In genomic region chr5:25609911-25610310, GRCm38 (mm10) we compare ENCODE assay signal across 9 mouse cellular contexts.
DNase-seq lines count a peak whose midpoint lies in the region; ATAC-seq and TF ChIP-seq lines count a peak whose summit lies in the region.
"Had no signal": no experiment of that assay in that cellular context is flagged by ENCODE, and none has a peak within 500 bp of the region (broad histone marks: within the 10 kb centered on the region; RNA-seq: fewer than 3 reads in every experiment).

No protein-coding gene starts in this region.

- no peaks in the 10 kb centered on the region for H3K36me3 ChIP-seq in lung, postnatal 0 days (ENCODE audit: insufficient read depth, low read length)
- H3K36me3 ChIP-seq in forebrain, embryonic 14.5 days (ENCODE audit: control insufficient read depth, insufficient read depth, low read length), result no peaks in the 10 kb centered on the region

- no peaks in the 10 kb centered on the region for H3K9me3 ChIP-seq in lung, postnatal 0 days (ENCODE audit: low read length)
- no peaks in the 10 kb centered on the region for H3K9me3 ChIP-seq in forebrain, embryonic 14.5 days (replicated peaks; ENCODE audit: control insufficient read depth, low read length)

- ATAC-seq in lung, postnatal 0 days, result no peak
- peak; percentile 74 for ATAC-seq in forebrain, embryonic 14.5 days

- no peak overlapping the region for H3K4me3 ChIP-seq in lung, postnatal 0 days (ENCODE audit: low read depth, low read length)
- H3K4me3 ChIP-seq in forebrain, embryonic 14.5 days (ENCODE audit: low read depth, low read length), result no peak overlapping the region

- intact Hi-C loops in gastrocnemius, postnatal 36 days (cut with DNase I), result no loop called here

- peak; percentile 28 for DNase-seq in lung, postnatal 0 days (ENCODE audit: low spot score)
- no peak for DNase-seq in lung, postnatal 25 days (ENCODE audit: low spot score)
- peak; percentile 87 for DNase-seq in forebrain, embryonic 14.5 days (ENCODE audit: low spot score)
- DNase-seq in layer of hippocampus, postnatal 10 days (ENCODE audit: low spot score in 2 of 2), result peak; percentile 35 to 49
- peak; percentile 30 for DNase-seq in right cerebral cortex, postnatal 14 days
- no peak for DNase-seq in urinary bladder, postnatal 4 days (ENCODE audit: low spot score in 2 of 2)
- DNase-seq in gastrocnemius, postnatal 36 days, result no peak
- DNase-seq in T-cell, adult 2 months (ENCODE audit: low spot score), result no peak

- 19% methylated on average over 9 of the region's 9 CpGs for WGBS in lung, postnatal 0 days
- 9% methylated on average over 9 of the region's 9 CpGs for WGBS in forebrain, embryonic 14.5 days

- no peak for TF ChIP-seq CTCF in lung, postnatal 0 days (IDR thresholded peaks at IDR 0.05)

- H3K4me1 ChIP-seq in lung, postnatal 0 days (ENCODE audit: insufficient read depth, low read depth, low read length), result no peaks in the 10 kb centered on the region
- H3K4me1 ChIP-seq in forebrain, embryonic 14.5 days (ENCODE audit: control insufficient read depth, insufficient read depth, low read length), result peaks cover 8% of the 10 kb centered on the region; the same call in 1 of the 2 replicates

- H3K27me3 ChIP-seq in lung, postnatal 0 days (replicated peaks; ENCODE audit: insufficient read depth, low read length), result no peaks in the 10 kb centered on the region
- H3K27me3 ChIP-seq in forebrain, embryonic 14.5 days (replicated peaks; ENCODE audit: control insufficient read depth, insufficient read depth, low read length), result no peaks in the 10 kb centered on the region
- H3K27me3 ChIP-seq: CH12.LX had no signal

- H3K4me2 ChIP-seq in lung, postnatal 0 days (replicated peaks; ENCODE audit: low read depth, low read length), result no peak overlapping the region
- no peak overlapping the region for H3K4me2 ChIP-seq in forebrain, embryonic 14.5 days (ENCODE audit: low read length)

- no peak overlapping the region for H3K9ac ChIP-seq in lung, postnatal 0 days (replicated peaks; ENCODE audit: low read depth)
- no peak overlapping the region for H3K9ac ChIP-seq in forebrain, embryonic 14.5 days (ENCODE audit: low read length)

- TF ChIP-seq EP300 in lung, postnatal 0 days (IDR thresholded peaks at IDR 0.05), result no peak

- no peak overlapping the region for H3K27ac ChIP-seq in lung, postnatal 0 days (ENCODE audit: low read length)
- peak overlapping the region; percentile 29 for H3K27ac ChIP-seq in forebrain, embryonic 14.5 days (ENCODE audit: low read depth, low read length)

Comparison
In these comparisons a context has a peak if more than half of its experiments do, and no peak if none do; other contexts are left out.
1. DNase-seq: peak in lung, postnatal 0 days (single experiment), forebrain, embryonic 14.5 days (single experiment), layer of hippocampus, postnatal 10 days (2 of 2) and right cerebral cortex, postnatal 14 days (single experiment); none in lung, postnatal 25 days (single experiment), urinary bladder, postnatal 4 days (0 of 2), gastrocnemius, postnatal 36 days (0 of 2) and T-cell, adult 2 months (single experiment).